Mouse (Mus musculus): ENCODE measurements around the gene Hipk2. TPM values are rescaled to one million over a fixed set of nuclear protein-coding genes. Genes with fewer than 3 reads are reported as not detected.

Hipk2 gene
- polyA plus RNA-seq, 1 experiment from 2014 or later = 25.8 TPM

DNA sequence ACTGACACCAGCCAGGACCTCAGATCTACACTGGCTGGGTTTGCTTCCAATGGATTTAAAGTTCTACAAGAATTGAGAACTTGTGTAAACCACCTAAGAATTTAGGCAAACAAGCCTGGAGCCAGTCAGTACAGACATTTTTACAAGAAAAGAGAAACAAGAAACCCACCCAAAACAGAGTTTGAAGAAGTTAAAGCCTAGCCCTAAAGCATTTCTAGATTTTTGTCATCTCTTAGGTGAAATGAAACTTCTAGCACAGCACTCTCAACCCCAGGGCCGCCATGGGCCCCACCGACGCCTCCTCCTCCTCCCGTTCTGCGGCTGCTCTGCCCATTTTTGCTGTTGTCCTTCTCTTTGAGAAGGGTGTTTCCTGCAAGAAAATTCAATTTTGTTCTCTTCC, 184.9 kb downstream of the Hipk2 start:
- WGBS = 90% methylated on average over 5 of the region's 5 CpGs
- no peak for DNase-seq (ENCODE audit: low spot score, missing footprints)
- H3K4me3 ChIP-seq (ENCODE audit: low read depth, low read length) = no peak overlapping the region
- H3K4me1 ChIP-seq (ENCODE audit: control insufficient read depth, insufficient read depth, low read length) = no peaks in the 10 kb centered on the region
- no peak for ATAC-seq (ENCODE audit: low FRiP score)
- H3K9me3 ChIP-seq (ENCODE audit: control insufficient read depth, low read length) = no peaks in the 10 kb centered on the region
- no peak overlapping the region for H3K4me2 ChIP-seq
- H3K36me3 ChIP-seq (ENCODE audit: control insufficient read depth, insufficient read depth, low read length) = peaks cover 7% of the 10 kb centered on the region
- no peak overlapping the region for H3K9ac ChIP-seq (ENCODE audit: low read length)
- no peaks in the 10 kb centered on the region for H3K27me3 ChIP-seq (ENCODE audit: control insufficient read depth, insufficient read depth, low read length)
- no peak overlapping the region for H3K27ac ChIP-seq (ENCODE audit: low read depth, low read length)

DNA sequence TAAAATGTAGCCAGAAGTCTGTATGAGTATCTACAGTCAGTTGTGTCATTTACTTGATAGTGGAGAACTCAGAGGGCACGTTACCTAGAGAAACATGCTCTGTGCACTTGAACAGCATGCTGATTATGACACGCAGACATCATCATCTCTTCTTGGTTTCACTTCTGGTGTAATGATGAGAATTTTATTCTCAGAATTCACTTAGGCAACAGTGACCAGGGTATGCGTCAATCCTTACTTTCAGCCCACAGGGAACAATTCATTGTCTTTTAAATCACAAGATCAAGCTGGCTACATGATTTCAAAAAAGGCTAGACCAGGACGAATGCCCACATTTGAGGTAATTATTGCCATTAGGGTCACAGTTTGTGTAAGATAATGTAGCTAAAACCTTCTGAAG, 185.3 kb downstream of the Hipk2 start:
- H3K4me2 ChIP-seq = no peak overlapping the region
- H3K27me3 ChIP-seq (ENCODE audit: control insufficient read depth, insufficient read depth, low read length) = no peaks in the 10 kb centered on the region
- no peak overlapping the region for H3K9ac ChIP-seq (ENCODE audit: low read length)
- no peak for DNase-seq (ENCODE audit: low spot score, missing footprints)
- no peaks in the 10 kb centered on the region for H3K9me3 ChIP-seq (ENCODE audit: control insufficient read depth, low read length)
- peaks cover 6% of the 10 kb centered on the region; the same call in 1 of the 2 replicates for H3K36me3 ChIP-seq (ENCODE audit: control insufficient read depth, insufficient read depth, low read length)
- no peak overlapping the region for H3K27ac ChIP-seq (ENCODE audit: low read depth, low read length)
- ATAC-seq (ENCODE audit: low FRiP score) = no peak
- no peak overlapping the region for H3K4me3 ChIP-seq (ENCODE audit: low read depth, low read length)
- WGBS = 86% methylated on average over 4 of the region's 4 CpGs
- no peaks in the 10 kb centered on the region for H3K4me1 ChIP-seq (ENCODE audit: control insufficient read depth, insufficient read depth, low read length)

DNA sequence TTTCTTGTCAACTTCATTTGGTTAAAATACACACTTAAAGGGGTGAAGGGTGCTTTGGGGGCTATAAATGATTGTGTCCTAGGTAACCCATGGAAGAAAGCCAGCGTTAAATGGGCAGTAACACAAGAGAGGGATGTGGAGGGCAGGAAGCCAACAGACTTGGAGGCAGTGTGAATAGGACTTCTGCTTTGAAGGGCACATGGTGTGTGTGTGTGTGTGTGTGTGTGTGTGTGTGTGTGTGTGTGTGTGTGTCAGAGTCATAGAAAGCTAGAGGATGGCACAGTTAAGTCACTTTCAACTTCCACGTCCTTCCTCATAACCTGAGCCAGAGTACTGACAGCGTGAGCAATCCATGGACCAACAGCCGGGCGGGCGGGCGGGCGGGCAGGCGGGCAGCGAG, 187.1 kb downstream of the Hipk2 start:
- no peak overlapping the region for H3K27ac ChIP-seq (ENCODE audit: low read depth, low read length)
- H3K9ac ChIP-seq (ENCODE audit: low read length) = no peak overlapping the region
- no peak overlapping the region for H3K4me3 ChIP-seq (ENCODE audit: low read depth, low read length)
- H3K27me3 ChIP-seq (ENCODE audit: control insufficient read depth, insufficient read depth, low read length) = no peaks in the 10 kb centered on the region
- no peaks in the 10 kb centered on the region for H3K9me3 ChIP-seq (ENCODE audit: control insufficient read depth, low read length)
- H3K36me3 ChIP-seq (ENCODE audit: control insufficient read depth, insufficient read depth, low read length) = no peaks in the 10 kb centered on the region; the same call in 1 of the 2 replicates
- 92% methylated on average over 10 of the region's 10 CpGs for WGBS
- no peaks in the 10 kb centered on the region for H3K4me1 ChIP-seq (ENCODE audit: control insufficient read depth, insufficient read depth, low read length)
- no peak for DNase-seq (ENCODE audit: low spot score, missing footprints)
- H3K4me2 ChIP-seq = no peak overlapping the region
- no peak for ATAC-seq (ENCODE audit: low FRiP score)

DNA sequence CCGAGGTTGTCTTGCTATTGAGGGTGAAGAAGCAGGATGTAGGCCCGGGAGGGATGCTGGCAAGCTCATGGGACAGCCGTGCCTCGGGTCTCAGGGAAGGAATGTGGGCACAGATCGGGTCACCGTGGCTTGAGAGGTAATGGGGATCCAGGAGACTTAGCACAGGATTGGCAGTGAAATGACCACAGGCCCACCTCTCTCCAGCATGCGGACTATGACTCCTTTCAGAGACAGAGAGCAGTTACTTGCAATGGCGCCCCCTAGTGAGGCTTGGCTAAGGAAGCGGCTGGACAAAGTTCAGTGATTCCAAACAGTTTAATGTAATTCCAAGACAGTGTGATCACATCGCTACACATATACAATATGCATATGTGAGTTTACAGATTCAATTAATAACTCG, 188.7 kb downstream of the Hipk2 start:
- Histone ChIP-seq H3K36me3 (ENCODE audit: control insufficient read depth, insufficient read depth, low read length) (no peaks in the 10 kb centered on the region), H3K4me3 (ENCODE audit: low read depth, low read length) (no peak overlapping the region), H3K4me1 (ENCODE audit: control insufficient read depth, insufficient read depth, low read length) (no peaks in the 10 kb centered on the region), H3K4me2 (no peak overlapping the region), H3K9ac (ENCODE audit: low read length) (no peak overlapping the region), H3K9me3 (ENCODE audit: control insufficient read depth, low read length) (no peaks in the 10 kb centered on the region), H3K27me3 (ENCODE audit: control insufficient read depth, insufficient read depth, low read length) (no peaks in the 10 kb centered on the region), H3K27ac (ENCODE audit: low read depth, low read length) (no peak overlapping the region)
- DNase-seq (ENCODE audit: low spot score, missing footprints) = no peak
- no peak for ATAC-seq (ENCODE audit: low FRiP score)
- 65% methylated on average over 11 of the region's 11 CpGs for WGBS

DNA sequence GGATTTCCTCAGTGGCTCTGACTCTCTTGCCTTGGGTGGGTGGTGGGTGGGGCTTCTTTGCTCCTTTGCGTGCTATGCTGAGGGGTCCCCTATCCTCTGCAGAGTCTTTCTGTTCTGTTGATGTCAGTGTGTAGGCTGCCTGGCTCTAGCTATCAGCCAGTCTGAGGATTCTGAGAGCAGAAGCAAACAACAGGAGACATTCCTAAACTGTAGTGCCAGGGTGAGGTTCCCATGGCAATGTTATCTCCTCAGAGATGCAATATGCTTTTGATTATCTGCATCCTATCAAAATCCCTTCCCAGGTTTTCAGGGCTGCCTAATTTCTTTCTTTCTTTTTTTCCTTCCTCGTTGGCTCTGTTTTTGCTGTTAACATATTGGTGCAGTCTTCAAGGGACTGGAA, 193.4 kb downstream of the Hipk2 start:
- ATAC-seq (ENCODE audit: low FRiP score) = no peak
- 59% methylated on average over 2 of the region's 2 CpGs for WGBS
- H3K9ac ChIP-seq (ENCODE audit: low read length) = no peak overlapping the region
- H3K4me2 ChIP-seq = no peak overlapping the region
- H3K27me3 ChIP-seq (ENCODE audit: control insufficient read depth, insufficient read depth, low read length) = no peaks in the 10 kb centered on the region
- no peak overlapping the region for H3K4me3 ChIP-seq (ENCODE audit: low read depth, low read length)
- H3K27ac ChIP-seq (ENCODE audit: low read depth, low read length) = no peak overlapping the region
- H3K9me3 ChIP-seq (ENCODE audit: control insufficient read depth, low read length) = no peaks in the 10 kb centered on the region
- DNase-seq (ENCODE audit: low spot score, missing footprints) = no peak
- no peaks in the 10 kb centered on the region for H3K4me1 ChIP-seq (ENCODE audit: control insufficient read depth, insufficient read depth, low read length)
- no peaks in the 10 kb centered on the region for H3K36me3 ChIP-seq (ENCODE audit: control insufficient read depth, insufficient read depth, low read length)

DNA sequence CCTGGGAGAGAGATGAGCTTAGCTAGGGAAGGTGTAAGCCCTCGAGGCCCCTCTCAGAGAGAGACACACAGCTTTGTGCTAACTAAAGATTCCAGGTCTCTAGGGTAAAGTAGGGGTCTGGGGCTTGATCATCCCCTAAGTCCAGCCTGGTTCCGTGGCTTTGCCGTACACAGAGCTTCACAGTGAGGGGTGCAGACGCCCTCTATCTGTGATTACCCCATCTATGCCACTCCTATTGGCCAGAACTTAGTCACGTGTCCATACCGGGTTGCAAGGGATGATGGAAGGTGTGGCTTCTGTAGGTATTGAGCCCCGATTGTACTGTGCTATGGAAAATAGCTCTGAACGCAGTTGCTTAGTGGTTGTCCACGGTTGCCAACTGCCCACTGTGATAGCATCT, 198.3 kb downstream of the Hipk2 start:
- 76% methylated on average over 9 of the region's 9 CpGs for WGBS
- H3K4me2 ChIP-seq = no peak overlapping the region
- H3K9me3 ChIP-seq (ENCODE audit: control insufficient read depth, low read length) = no peaks in the 10 kb centered on the region
- no peaks in the 10 kb centered on the region for H3K4me1 ChIP-seq (ENCODE audit: control insufficient read depth, insufficient read depth, low read length)
- H3K4me3 ChIP-seq (ENCODE audit: low read depth, low read length) = no peak overlapping the region
- no peak overlapping the region for H3K9ac ChIP-seq (ENCODE audit: low read length)
- H3K27ac ChIP-seq (ENCODE audit: low read depth, low read length) = no peak overlapping the region
- no peaks in the 10 kb centered on the region for H3K27me3 ChIP-seq (ENCODE audit: control insufficient read depth, insufficient read depth, low read length)
- ATAC-seq (ENCODE audit: low FRiP score) (no peak), DNase-seq (ENCODE audit: low spot score, missing footprints) (no peak)
- no peaks in the 10 kb centered on the region for H3K36me3 ChIP-seq (ENCODE audit: control insufficient read depth, insufficient read depth, low read length)

DNA sequence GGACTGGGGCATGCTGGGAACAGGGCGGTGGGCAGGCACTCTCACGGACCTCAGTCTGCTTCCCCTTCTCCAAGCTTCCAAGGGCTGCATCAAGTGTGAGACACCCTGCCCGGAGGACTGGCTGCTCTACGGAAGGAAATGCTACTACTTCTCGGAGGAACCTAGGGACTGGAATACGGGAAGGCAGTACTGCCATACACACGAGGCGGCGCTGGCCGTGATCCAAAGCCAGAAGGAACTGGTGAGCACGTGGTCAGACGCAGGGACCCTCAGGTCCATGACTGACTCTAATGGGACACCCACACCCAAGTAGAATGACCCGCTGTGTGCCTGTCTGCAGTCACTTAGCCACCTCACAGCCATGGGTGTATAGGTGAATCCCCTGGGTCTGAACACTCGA, 199.2 kb downstream of the Hipk2 start:
- 84% methylated on average over 14 of the region's 14 CpGs for WGBS
- H3K4me2 ChIP-seq = no peak overlapping the region
- no peaks in the 10 kb centered on the region for H3K9me3 ChIP-seq (ENCODE audit: control insufficient read depth, low read length)
- no peak for DNase-seq (ENCODE audit: low spot score, missing footprints)
- no peak overlapping the region for H3K27ac ChIP-seq (ENCODE audit: low read depth, low read length)
- no peak overlapping the region for H3K9ac ChIP-seq (ENCODE audit: low read length)
- H3K4me3 ChIP-seq (ENCODE audit: low read depth, low read length) = no peak overlapping the region
- no peaks in the 10 kb centered on the region for H3K27me3 ChIP-seq (ENCODE audit: control insufficient read depth, insufficient read depth, low read length)
- ATAC-seq (ENCODE audit: low FRiP score) = no peak
- no peaks in the 10 kb centered on the region for H3K4me1 ChIP-seq (ENCODE audit: control insufficient read depth, insufficient read depth, low read length)
- H3K36me3 ChIP-seq (ENCODE audit: control insufficient read depth, insufficient read depth, low read length) = no peaks in the 10 kb centered on the region

DNA sequence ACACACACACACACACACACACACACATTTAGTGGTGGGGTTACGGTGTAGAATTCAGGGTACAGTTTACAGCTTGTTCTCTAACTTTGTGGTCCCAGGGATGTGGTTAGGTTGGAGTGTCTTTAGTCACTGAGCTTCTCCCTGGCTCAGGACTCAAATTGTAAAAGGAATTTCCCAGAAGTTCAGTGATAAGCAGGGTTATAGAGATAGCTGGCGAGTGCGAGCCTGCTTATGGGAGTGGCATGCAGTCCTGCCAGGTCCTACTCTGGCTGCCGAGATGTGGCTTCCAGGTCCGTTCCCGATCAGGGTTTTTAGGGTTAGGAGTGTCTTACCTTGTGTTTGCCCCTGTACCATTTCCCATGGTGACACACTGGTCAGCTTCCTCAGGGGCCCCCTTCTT, 199.7 kb downstream of the Hipk2 start:
- WGBS = 92% methylated on average over 6 of the region's 6 CpGs

DNA sequence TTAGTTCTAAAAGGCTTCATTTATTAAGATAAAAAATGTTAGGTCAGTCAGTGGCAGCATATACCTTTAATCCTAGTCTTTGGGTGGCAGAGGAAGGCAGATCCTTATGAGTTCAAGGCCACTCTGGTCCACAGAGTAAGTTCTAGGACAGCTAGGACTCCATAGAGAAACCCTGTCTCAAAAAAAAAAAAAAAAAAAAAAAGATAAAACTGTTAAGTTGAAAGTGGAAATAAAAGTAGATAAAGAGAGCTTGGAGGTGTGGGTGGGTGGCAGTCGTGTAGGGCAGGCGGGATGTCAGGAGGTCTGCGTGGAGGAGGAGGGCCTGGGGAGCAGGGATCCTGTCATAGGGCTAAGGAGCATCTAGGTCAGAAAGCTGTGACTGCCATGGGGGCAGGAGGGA, 204.0 kb downstream of the Hipk2 start:
- no peak for DNase-seq (ENCODE audit: low spot score, missing footprints)
- no peak overlapping the region for H3K9ac ChIP-seq (ENCODE audit: low read length)
- no peak overlapping the region for H3K4me2 ChIP-seq
- no peak overlapping the region for H3K4me3 ChIP-seq (ENCODE audit: low read depth, low read length)
- no peaks in the 10 kb centered on the region for H3K36me3 ChIP-seq (ENCODE audit: control insufficient read depth, insufficient read depth, low read length)
- ATAC-seq (ENCODE audit: low FRiP score) = no peak
- H3K4me1 ChIP-seq (ENCODE audit: control insufficient read depth, insufficient read depth, low read length) = no peaks in the 10 kb centered on the region
- no peaks in the 10 kb centered on the region for H3K9me3 ChIP-seq (ENCODE audit: control insufficient read depth, low read length)
- no peak overlapping the region for H3K27ac ChIP-seq (ENCODE audit: low read depth, low read length)
- 88% methylated on average over 3 of the region's 3 CpGs for WGBS
- no peaks in the 10 kb centered on the region for H3K27me3 ChIP-seq (ENCODE audit: control insufficient read depth, insufficient read depth, low read length)

More for the DNA sequence above, 199.7 kb downstream of the Hipk2 start:
- Histone ChIP-seq H3K27me3 (ENCODE audit: control insufficient read depth, insufficient read depth, low read length) (no peaks in the 10 kb centered on the region), H3K4me2 (no peak overlapping the region), H3K4me3 (ENCODE audit: low read depth, low read length) (no peak overlapping the region), H3K4me1 (ENCODE audit: control insufficient read depth, insufficient read depth, low read length) (no peaks in the 10 kb centered on the region), H3K27ac (ENCODE audit: low read depth, low read length) (no peak overlapping the region), H3K9me3 (ENCODE audit: control insufficient read depth, low read length) (no peaks in the 10 kb centered on the region), H3K9ac (ENCODE audit: low read length) (no peak overlapping the region), H3K36me3 (ENCODE audit: control insufficient read depth, insufficient read depth, low read length) (no peaks in the 10 kb centered on the region)
- no peak for DNase-seq (ENCODE audit: low spot score, missing footprints)
- no peak for ATAC-seq (ENCODE audit: low FRiP score)

DNA sequence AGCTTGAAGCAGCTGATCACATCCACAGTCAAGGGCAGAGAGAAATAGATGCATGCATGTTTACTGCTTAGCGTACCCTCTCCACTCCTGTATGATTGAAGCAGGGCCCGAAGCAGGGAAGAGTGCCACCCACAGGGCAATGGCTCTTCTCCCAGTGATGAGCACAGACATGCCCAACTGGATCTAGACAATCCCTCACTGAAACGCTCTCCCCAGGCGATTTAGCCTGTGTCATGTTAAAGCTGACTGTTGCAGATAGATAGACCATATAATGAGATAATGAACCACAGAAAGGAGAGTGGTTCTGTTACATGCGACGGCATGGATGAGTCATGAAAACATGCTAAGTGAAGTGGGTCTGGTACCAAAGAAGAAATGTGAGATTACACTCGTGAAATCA, 204.7 kb downstream of the Hipk2 start:
- no peak overlapping the region for H3K4me2 ChIP-seq
- WGBS = 78% methylated on average over 7 of the region's 7 CpGs
- H3K27me3 ChIP-seq (ENCODE audit: control insufficient read depth, insufficient read depth, low read length) = no peaks in the 10 kb centered on the region
- no peak overlapping the region for H3K9ac ChIP-seq (ENCODE audit: low read length)
- no peaks in the 10 kb centered on the region for H3K9me3 ChIP-seq (ENCODE audit: control insufficient read depth, low read length)
- no peak for DNase-seq (ENCODE audit: low spot score, missing footprints)
- H3K27ac ChIP-seq (ENCODE audit: low read depth, low read length) = no peak overlapping the region
- no peak overlapping the region for H3K4me3 ChIP-seq (ENCODE audit: low read depth, low read length)
- no peaks in the 10 kb centered on the region for H3K36me3 ChIP-seq (ENCODE audit: control insufficient read depth, insufficient read depth, low read length)
- H3K4me1 ChIP-seq (ENCODE audit: control insufficient read depth, insufficient read depth, low read length) = no peaks in the 10 kb centered on the region
- ATAC-seq (ENCODE audit: low FRiP score) = no peak
